Mouse (Mus musculus) activated CD4-positive, CD25-positive, alpha-beta regulatory T cell, adult 9 weeks (primary cell): ENCODE results near the gene A430078G23Rik. TPM values are rescaled to one million over a fixed set of nuclear protein-coding genes. Genes with fewer than 3 reads are reported as not detected.

Experiments used
- polyA plus RNA-seq: library from polyadenylated mRNA; unstranded; fragments of 100-300 nt; shearing (Covaris generic); gene quantifications from one replicate; pipeline ENCODE4 v1.2.1, GENCODE M21; 2017

Gene A430078G23Rik
- polyA plus RNA-seq: 75.6 TPM

DNA sequence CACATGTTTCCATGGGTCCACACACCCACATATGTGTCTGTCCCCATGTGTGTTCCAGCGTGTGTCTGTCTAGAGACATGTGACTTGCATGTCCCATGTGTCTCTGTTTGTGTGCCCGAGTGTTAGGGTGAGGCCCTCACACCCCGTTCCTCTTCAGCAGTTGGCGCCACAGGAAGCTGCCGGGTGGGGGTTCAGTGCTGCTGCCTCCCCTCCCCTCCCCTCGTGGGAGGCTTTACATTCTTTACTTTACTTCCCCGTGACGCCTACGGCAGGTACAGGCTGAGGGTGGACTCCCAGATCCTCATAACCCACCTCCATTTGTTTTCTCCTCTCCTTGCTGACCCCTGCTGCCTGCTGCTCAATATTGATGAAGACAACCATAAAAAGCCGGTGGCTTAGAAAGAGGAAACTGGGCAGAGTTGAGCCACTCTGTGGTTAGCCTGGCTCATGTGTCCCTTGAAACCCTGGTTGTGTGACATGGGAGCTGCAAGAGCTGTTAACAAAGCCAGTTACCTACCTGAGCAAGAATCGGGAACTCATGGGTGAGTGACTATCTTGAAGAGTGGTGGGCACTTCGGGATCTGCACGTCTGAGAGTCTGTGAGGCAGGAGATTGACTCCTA is at the start of gene A430078G23Rik:
A430078G23Rik (plus strand) TSS at position 227 of the 622 bp plus-strand sequence.

DNA sequence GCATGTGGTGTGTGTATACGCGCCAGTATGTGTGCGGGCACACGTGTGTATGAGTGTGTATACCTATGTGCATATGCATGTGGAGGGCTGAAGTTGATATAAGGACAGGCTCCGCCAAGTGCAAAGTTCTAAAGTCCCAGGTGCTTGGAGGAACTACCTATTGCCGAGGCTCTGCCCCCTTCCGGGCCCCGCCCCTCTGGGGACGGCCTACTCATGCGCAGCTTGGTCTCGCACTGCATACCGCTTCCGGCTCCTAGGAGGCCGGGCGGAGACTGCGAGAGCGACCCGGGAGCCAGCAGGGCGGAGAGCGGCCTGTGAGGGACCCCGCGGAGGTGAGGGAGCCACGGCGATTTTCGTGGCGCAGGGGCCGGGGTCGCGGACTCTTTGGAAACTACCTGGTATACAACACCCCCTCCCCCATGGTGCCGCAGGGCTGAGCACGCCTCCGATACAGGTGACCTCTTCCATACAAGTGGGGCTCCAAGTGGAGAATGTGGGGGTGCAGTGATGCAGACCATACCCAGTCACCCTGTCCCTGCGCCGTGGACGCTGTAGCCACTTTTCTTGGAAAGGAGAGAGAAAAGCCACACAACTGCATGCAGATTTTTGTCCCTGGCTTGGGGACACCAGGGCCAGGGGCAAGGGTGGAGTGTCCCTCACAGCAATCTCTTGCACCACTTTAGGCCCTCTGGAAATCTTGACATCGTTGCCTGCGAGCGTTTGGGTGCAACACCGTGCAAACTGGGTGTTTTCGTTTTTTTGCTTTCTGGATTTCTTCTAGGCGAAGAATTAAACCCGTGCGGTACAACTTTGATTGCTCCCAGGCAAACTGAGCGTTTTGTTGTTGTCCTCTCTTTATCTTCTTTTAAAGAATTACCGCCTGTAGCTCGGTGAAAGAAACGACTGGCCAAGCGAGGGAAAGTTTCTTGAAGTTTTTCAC is 39.8 kb downstream of the A430078G23Rik start, which contains the start of gene Arhgef18:
Arhgef18 (plus strand) TSS at position 236 of the 940 bp plus-strand sequence.

Other genes starting within 250 kb of the A430078G23Rik start
- gene Insr, start 73.8 kb upstream of the A430078G23Rik start, polyA plus RNA-seq: 27.1 TPM
- gene Arhgef18, start 39.6 kb downstream of the A430078G23Rik start, polyA plus RNA-seq: 51.8 TPM
- gene Pex11g, start 114.3 kb downstream of the A430078G23Rik start, polyA plus RNA-seq: 5.8 TPM
- gene Tex45, start 117.4 kb downstream of the A430078G23Rik start, polyA plus RNA-seq: not detected
- gene Zfp358, start 139.7 kb downstream of the A430078G23Rik start, polyA plus RNA-seq: 3.2 TPM
- 31.9 TPM for gene Mcoln1, start 147.0 kb downstream of the A430078G23Rik start, polyA plus RNA-seq
- 65.1 TPM for gene Pnpla6, start 162.0 kb downstream of the A430078G23Rik start, polyA plus RNA-seq
- not detected for gene C330021F23Rik, start 214.6 kb downstream of the A430078G23Rik start, polyA plus RNA-seq
- gene Camsap3, start 233.9 kb downstream of the A430078G23Rik start, polyA plus RNA-seq: not detected